Mouse (Mus musculus) forebrain, embryonic 15.5 days (tissue): ENCODE results near the gene A430033K04Rik. TPM values are rescaled to one million over a fixed set of nuclear protein-coding genes. Genes with fewer than 3 reads are reported as not detected.

Experiments used
- microRNA-seq: library from miRNA; unstranded; fragments of <30 nt; microRNA quantifications from one replicate; pipeline ENCODE4, GENCODE M21; 2016
- polyA plus RNA-seq: library from polyadenylated mRNA; unstranded; fragments of >200 nt; fragmentation: Nextera tagmentation; extraction: Ambion mirVana; gene quantifications from 2 replicates; pipeline ENCODE4 v1.2.1, GENCODE M21; 2015

A430033K04Rik gene
- polyA plus RNA-seq, 1 experiment from 2014 or later, result 28.1 TPM

Small RNAs within 50 kb of the gene (microRNA-seq; reads per million reads assigned to microRNA genes)
- not detected for gene Gm24082

Other genes starting within 250 kb of the A430033K04Rik start
- gene Zfp157, start 181.4 kb upstream of the A430033K04Rik start, polyA plus RNA-seq, result 73.6 and 75.8 TPM in 2 replicates
- not detected in 2 replicates for gene 1700123K08Rik, start 58.1 kb upstream of the A430033K04Rik start, polyA plus RNA-seq
- gene Zfp68, start 3.1 kb upstream of the A430033K04Rik start, polyA plus RNA-seq, result 108 and 115 TPM in 2 replicates
- gene Fam20c, start 131.7 kb downstream of the A430033K04Rik start, polyA plus RNA-seq, result 43.7 and 47.3 TPM in 2 replicates
- gene Gm5294, start 197.2 kb downstream of the A430033K04Rik start, polyA plus RNA-seq, result not detected in 2 replicates